Mouse (Mus musculus) liver (tissue): ENCODE measurements around the gene Fbxl5.

ENCODE experiments used
- DNase-seq: peaks from one replicate; pipeline ENCODE4 v3.0.0-alpha.2; 2020; ENCODE audit warnings: mixed read lengths

Gene Fbxl5

GRCm38 (mm10) chr5:43781423-43781976 lies 39.9 kb downstream of the Fbxl5 start:
- DNase-seq = no peak

DNA sequence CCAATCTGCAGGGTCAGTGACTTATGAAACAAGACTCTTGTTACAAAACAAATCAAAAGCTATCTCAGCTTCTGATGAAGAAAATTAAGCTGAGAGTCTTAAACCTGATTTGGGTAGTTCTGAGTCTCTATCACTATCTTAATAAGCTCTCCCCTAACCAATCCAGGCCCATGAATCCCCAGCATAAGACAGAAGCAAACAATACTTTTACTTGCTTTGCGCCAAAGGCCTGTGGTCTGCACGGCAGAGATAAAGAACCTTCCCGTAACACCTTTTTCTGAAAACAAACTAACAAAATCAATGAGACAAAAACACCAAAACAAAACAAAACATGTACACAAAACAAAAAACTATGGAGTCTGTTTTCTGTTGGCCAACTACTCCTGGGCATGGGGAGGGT lies 42.9 kb downstream of the Fbxl5 start:
- DNase-seq = no peak

DNA sequence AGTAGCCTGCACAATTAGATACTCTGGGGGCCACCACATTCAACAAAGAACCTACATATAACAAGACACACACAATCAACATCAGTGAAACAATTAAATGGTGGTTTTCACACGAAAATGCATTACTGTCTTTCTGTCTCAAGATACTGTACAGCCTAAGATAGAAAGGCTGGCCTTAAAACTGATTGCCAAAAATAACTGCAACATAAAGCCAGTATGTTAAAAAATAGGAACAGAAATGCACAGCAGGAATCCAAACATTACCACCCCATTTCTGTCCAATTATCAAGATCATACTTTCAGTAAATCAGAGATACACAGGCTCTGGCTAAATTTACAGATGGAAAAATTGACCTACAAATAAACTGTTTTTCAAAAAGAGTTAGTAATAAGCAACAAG lies 44.4 kb downstream of the Fbxl5 start:
- DNase-seq = no peak

DNA sequence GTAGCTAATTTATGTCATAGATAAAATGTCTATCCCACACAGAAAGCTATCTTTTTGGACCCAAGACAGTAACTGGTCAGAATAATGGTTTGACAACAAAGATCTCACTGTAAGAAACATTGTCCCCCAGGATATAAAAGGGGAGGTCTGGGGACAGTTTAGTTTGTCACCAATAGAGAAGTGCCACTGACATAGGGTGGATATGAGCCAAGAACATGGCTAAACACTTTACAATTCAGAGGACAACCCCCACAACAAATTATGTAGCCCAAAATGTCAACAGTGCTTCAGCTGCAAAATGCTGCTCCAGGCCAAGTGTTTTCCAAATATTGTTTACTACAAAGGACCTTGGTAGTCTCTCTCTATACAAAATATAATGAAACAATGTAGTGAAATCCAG lies 45.0 kb downstream of the Fbxl5 start:
- DNase-seq = no peak

- DNase-seq = no peak
Measured at GRCm38 (mm10) chr5:43771555-43771954, 49.9 kb downstream of the Fbxl5 start.

DNA sequence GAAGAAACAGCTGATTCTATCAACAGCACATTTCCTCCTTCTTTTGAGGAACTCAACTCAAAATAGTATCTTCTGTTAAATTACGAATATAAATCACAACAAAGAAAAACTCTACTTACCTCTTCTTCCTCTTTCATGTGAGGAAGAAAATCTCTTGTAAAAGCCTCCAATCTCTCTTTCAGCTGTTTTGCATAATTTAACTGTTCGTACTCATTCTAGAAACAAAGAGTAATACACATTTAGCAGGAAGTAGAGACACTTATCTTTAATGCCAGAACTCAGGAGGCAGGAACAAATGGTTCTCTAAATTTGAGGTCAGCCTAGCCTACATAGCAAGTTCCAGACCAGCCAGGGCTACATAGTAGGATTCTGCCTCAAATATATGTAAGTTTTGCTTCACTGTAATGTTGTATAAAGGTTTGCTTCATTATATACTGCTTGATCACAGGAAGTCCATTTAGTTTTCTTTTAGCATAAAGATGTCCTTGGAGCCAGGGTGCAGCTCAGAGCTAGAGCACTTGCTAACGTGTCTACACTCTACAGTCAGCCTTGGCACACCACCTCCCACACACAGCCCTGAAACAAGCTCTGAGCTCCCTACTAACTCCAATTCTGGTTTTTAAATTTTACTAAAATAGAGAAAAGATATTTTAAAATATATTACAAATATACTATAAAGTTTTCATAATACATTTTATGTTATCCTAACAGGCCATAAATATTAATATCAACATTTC lies 50.7 kb downstream of the Fbxl5 start:
- DNase-seq = no peak

DNA sequence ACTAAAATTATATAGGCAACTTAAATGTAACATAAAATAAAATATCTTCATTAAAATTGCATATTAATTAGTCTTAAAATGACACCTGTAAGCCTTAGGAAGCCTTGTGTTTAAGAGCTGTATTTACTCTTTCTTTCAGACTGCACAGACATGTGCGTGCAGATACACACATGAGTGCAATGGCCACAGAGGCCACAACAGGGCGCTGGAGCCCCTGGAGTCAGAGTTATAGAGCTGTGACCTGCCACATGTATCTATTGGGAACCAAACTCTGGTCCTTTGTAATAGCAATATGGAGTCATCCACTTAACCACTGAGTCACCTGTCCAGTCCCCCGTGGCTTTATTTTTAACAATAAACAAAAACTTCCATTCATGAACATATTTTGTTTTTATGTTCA lies 72.3 kb downstream of the Fbxl5 start:
- no peak for DNase-seq

GRCm38 (mm10) chr5:43748039-43748438 lies 73.4 kb downstream of the Fbxl5 start:
- no peak for DNase-seq

- no peak for DNase-seq
Measured at GRCm38 (mm10) chr5:43745156-43745555, 76.3 kb downstream of the Fbxl5 start.

- no peak for DNase-seq
Measured at GRCm38 (mm10) chr5:43744187-43744586, 77.3 kb downstream of the Fbxl5 start.

DNA sequence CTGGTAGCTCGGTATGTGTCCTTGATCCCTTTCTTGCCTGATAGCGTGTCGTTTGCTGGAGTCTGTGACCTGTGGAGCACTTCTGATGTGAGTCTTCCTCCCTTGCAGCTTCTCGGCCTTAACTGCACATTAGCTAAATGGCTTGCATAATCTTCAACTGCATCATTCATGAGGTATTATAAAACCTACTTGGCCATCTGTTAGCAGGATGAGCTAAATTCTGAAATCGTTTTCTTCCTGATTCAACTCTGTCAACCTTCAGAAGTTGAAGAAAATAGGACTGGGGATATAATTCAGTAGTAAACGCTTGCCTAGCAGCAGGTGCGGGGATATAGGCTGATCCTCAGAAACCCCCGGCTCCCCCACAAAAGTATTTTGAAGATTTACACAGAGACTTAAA lies 89.1 kb downstream of the Fbxl5 start:
- no peak for DNase-seq

- no peak for DNase-seq
Measured at GRCm38 (mm10) chr5:43728375-43729165, 92.9 kb downstream of the Fbxl5 start.

DNA sequence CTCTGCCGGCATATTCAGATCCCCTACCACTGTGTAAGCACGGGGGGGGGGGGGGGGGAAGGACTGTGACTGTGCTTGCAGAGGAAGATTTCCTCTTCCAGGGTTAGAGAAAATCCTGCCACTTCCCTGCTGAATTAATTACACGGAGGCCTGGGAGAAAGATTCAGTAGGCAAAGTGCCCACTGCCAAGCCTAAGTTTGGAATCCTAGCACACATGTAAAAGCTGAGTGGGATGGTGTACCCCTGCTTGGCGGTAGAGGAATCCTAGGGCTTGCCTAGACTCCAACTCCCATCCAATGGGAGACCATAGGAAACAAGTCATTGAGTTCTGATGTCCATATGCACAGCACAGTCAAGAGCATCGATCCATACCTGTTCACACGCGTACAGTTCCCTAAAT lies 97.6 kb downstream of the Fbxl5 start:
- DNase-seq = no peak

DNA sequence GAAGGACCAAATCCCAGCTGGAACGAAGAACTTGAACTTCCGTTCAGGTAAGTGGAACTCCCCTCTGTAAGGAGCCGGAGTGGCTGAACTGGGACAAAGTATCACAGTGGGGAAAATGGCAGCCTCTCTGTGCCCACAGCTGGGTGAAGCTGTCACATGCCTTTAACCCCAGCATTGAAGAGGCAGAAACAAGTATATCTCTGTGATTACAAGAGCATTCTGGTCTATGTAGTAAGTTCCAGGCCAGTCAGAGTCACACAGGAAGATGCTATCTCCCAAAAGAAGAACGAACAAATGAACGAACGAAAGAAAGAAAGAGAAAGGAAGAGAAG lies 99.0 kb downstream of the Fbxl5 start:
- DNase-seq = no peak

- no peak for DNase-seq
Measured at GRCm38 (mm10) chr5:43721538-43722451, 99.6 kb downstream of the Fbxl5 start.

DNA sequence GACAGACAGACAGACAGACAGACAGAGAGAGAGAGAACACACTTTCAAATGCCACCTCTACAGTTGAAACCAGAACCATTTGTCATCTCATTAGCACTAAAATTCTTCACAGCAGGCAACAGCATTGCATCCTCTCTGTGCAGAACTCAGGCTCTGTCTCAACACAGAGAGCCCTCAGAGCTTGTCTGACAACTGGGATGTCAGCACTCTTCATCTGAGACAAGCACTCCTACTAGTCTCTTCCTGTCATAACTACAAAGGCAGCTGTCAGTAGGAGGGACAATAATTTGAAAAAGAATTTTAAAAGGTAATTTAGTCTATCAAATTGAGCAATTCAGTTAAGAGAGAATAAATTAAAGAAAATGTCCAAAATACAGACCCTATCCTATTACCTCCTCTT lies 122.2 kb downstream of the Fbxl5 start:
- DNase-seq = no peak

DNA sequence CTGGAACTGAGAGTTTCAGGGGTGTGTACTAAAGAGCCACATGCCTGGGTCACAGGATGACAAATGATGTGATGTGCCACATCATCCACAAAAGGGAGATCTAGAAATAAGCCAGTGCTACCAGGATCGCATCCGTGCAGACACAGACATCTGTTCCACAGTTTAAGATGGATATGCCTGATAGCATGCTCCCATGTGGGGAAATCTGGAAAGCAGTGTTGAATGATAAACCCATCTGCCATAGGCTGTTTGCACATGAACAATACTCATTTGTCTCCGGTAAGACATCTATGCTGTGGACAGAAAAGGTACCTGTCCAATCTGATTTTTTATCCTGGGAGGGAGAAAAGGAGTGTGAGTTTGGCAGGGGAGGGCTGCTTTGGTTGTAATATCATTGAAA lies 124.3 kb downstream of the Fbxl5 start:
- no peak for DNase-seq
